Mouse (Mus musculus) G1E (cell line): ENCODE data around the gene Htr1f.

Experiments used
- CTCF ChIP-seq: IDR thresholded peaks from 2 replicates; pipeline ENCODE4 v1.5.1; 2012; ENCODE audit warnings: low read depth, low read length, inconsistent platforms, mixed read lengths
- GATA1 ChIP-seq: IDR thresholded peaks from 2 replicates; pipeline ENCODE4 v1.6.1; 2012; ENCODE audit warnings: borderline replicate concordance, low read length, inconsistent platforms, mixed read lengths

DNA sequence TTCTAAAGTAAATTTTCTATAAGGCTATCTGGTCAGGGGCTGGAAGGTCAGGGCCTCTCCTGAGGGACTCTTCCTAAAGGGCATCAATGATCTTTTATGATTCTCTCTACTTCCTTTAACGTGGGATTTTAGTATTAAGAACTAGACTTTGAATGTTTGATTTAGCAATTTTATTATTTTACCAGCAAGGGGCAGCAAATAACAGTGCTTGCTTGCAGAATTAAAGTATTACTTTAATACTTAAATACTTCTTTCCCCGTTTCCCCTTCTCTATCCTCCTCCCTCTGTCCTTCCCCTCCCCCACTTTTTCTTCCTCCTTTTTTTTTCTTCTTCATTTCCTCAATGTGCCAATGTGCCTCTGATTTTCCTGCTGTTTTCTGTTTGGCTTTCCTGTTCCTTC, 202.3 kb downstream of the Htr1f start:
- TF ChIP-seq CTCF (no peak), GATA1 (no peak)
